Mouse (Mus musculus) skeletal muscle tissue, adult 2 months (tissue): ENCODE data around the gene St6gal1.

Experiments
- DNase-seq: peaks from one replicate; pipeline ENCODE4 v3.0.0-alpha.2; 2012; ENCODE audit warnings: low read depth, low spot score

St6gal1 gene

DNA sequence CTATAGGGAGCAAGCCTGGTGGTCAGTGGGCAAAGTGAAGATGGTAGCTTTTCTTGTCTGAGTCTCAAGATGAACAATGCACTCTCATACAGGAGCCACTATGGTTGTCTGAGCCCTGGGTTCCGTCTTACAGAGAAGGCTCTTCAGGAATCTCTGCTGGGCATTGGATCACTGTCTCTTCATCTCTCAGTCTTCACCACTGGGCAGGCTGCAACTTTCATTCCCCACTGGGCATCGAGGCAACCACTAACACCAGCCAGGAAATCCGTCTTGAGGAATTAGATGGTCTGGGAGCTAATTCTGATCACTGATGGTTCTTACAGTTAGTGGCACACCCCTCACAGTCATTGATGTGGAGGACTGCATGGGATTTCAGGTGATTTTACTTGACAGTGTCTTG, 73.9 kb downstream of the St6gal1 start:
- DNase-seq = no peak

DNA sequence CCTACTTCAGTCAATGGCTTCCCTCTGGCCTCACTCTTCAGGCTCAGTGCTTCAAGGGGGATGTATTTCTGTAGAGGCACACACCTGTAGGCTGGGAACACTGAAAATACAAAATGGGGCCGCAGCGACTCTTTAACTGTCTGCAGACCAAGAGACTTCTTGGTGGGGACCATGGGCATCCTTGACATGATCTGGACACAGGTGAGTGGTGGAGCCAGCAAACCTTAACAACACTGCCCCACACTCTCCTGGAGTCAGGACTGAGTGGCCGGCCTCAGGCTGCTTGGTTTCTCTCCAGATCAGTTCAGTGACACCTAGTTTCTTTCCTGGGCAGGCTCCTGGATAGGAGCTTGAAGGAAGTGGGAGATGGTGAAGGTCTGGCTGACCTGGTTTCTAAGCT, 74.4 kb downstream of the St6gal1 start:
- no peak for DNase-seq

DNA sequence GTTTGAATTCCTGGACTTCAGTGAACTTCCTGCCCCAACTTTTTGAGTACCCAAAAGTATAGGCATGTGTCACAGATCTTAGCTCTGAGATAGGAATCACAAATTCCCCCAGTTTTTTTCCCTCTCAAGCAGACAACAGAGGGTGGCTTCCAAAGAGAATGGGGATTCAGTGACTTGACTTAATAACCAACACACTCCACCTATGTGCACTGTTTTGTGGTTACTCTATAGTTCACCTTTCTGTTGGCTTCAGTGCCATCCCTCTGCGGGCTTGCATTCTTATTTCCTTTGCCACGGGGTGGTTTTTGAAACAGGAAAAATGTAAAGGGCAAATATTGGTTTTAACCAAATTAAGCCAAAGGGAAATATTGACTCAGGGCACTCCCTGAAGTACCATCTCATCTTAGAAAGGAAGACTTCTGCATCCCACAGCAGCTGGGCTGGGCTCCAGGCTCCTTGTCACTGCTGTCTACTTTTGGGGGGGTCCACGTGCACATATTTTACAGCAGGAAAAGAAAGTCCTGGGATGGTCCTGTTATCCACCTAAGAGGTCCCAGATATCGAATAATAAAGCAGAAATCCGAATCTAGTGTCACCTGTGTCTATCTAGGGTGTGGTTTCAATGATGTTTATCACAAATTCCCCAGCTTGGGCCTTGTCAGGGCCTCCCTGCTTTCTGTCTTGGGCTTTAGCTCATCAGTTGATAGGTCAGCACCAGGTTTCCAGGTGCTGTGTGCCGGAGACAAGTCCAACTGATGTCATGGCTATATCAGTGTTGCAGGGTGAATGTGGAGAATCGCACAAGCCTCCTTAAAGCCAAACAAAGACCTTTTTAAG, 75.6 kb downstream of the St6gal1 start:
- DNase-seq = no peak

DNA sequence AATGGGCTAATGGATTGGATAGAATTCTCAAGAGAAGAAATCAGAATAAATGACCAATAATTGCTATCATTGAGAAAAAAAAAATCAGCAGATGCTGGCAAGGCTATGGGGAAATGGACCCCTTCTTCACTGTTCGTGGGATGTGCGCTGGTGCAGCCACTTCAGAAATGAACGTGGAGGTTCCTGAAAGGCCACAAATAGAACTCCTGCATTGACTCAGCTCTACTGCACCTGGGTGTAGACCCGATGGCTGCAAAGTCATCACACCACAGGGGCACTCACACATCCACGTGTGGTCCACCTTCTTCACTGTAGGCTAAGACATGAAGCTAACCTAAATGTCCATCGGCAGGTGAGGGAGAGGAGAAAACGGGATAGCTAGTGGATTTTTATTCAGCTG, 77.2 kb downstream of the St6gal1 start:
- DNase-seq = no peak

DNA sequence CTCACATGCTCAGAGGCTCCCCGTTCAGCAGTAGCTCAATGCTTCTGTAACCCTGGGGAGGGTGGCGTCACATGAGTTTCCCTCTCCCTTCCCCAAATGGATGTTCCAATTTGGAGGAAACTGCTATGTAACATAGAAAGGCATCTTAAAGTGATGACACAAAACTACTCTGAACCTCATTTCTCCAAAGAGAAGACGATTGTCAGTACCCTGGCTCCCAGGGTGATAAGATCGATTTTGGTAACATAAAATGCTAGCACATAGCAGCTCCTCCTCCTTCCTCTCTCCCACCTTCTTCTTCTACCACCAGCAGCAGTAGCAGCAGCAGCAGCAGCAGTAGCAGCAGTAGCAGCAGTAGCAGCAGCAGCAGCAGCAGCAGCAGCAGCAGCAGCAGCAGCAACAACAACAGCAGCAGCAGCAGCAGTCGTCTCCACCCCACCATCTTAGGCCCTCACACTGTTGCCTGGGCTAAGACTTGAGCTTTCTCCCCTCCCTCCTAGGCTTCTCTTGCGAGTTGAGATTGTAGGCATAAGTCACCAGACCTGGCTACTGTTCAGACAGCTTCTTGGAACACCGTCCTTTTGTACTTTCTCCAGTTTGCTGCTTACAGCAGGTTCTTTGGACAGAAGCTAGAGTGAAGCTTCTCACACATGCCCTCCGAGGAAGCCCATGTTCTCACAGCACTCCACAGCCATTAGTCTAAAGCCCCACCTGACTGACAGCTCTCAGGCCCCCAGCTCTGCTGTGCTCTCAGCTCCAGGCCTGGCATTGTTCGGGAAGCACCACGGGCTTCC, 81.5 kb downstream of the St6gal1 start:
- no peak for DNase-seq

DNA sequence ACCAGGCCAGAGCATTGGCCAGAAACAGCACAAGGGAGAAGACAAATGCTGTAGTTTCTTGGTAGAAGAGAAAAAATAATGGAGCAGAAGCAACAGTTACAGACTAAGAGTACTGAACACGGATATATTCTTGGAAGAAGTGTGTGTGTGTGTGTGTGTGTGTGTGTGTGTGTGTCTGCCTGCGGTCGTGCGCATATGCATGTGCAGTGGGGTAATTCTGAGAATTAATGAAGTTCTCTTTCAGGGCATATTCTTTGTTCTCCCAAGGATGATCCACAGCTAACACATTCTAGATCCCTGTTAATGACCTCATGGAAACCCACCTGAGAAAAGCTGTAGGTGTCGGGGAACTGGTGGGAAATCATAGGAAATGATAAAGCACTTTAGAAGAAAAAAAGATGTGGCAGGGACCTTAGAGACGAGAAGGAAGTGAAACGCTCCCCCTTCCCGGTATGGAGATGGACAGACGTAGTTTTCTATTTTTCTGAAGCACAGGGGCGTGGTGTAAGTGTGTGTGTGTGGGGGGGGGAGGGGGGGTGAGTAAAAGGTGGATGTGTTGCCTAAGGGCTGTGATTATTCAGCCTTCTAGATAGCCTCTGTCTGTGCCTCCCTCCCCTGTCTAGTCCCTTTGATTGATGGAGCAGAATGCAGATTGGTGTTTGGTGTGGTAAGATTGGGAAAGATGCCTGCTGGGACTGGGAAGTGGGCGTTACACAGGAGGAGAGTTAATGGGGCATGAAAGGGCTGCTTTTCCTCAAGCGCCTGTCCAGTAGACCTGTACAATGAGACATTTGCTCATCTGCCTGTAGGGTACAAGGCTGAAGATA, 82.8 kb downstream of the St6gal1 start:
- DNase-seq = no peak

DNA sequence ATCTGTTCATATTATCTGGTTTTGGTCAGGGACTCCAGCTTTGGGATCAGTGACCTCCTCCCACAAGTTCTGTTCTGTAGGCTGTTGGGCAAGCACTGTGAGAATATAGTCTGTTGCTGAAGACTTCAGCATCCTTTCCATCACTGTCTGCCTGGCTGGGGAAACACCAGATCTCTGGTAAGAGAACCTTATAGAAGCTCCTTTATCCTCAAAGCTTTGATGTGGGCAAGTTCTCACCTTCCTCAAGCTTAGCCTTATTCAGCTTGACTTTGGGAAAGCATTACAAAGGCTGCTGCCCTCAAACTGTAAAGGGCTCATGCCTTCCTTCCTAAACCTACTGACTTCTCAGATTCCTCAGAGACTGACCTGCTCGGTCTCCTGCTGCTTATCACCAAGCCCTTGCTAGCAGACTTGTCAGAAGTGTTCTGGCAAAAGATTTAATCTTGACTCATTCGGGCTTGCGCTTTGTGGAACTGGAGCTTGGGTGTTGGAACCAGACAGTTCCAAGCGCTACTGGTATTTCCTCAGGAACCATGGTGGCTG, 83.5 kb downstream of the St6gal1 start:
- DNase-seq = no peak

DNA sequence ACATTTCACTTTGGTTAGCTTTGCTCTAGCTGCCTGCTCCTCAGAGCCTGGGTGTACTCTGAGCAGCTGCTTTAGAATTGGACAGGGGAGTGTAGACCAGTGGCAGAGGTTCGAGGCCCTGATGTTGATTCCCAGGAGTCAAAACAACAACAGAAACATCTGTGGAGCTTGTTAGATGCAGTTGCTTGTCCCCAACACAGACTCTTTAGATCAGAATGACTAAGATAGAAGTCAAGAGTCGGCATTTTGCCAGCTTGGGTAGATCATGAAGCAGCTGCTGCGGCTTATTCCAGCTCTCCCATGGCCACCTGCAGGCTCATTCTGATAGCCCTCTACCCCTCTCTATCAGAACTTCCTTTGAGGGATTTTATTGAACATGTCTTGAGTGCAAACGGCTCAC, 84.5 kb downstream of the St6gal1 start:
- DNase-seq = no peak

DNA sequence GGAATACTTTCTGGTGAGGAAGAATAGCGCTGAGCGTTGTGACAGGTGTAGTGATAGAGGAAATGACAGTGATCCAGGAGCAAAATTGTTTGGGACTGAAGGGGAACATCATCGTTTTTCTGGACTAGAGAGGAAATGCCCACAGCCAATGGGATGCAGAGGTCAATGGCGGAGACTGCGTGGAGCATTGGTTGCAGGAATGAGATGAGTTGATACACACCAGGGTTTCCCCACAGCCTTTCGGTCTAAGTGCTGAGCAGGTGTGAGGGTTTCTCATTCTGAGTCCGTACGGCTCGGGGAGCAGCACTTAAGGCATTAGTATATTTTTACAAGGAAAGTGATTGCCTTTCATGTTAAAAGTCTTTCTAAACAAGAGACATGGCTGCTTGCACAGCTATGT, 88.1 kb downstream of the St6gal1 start:
- no peak for DNase-seq

DNA sequence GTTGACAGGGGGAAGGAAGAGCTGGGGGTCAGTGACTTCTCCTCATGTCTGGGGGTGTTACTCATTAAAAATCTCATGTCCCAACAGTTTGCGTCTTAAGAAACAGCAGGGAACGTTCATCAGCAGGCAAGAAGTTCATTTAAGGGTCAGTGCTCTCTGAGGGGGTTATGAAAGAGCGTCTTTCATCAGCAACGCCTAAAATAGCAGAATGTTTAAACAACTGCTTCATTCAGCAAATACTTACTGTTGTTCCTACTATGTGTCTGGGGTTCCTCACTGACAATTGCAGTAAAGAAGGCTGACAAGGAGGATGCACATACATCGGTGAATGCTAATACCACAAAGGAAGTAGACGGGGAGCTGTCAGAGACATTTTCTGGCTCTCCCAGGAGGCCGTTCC, 90.2 kb downstream of the St6gal1 start:
- DNase-seq = peak; percentile 50

DNA sequence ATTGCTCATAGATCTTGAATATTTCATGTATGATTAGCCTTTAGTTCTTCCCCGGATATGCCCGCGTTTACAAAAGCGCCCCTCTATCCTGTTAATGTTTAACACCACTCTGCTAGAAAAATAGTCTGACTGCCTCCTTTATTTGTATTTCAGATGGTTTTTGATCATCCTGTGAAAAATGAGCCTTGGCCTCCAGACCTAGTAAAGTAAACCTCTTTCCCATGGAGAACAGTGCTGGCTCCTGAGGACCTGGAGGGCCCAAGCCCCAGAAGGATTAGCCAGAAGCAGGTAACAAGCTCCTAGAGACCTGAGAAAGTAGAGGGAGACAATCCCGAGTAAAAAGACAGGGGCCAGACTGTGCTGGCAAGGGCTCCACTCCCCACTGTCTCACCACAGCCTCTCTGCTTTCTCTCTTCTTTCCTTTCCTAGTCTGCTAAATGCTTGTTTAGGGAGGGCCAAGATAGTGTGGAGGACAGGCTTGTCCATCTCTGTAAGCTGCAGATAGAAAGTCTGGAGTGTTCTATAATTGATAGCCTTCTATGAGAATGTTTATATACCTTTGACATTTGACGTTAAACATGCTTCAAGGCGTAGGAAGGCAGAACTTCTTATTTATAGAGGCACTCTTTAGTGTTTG, 93.0 kb downstream of the St6gal1 start:
- no peak for DNase-seq

DNA sequence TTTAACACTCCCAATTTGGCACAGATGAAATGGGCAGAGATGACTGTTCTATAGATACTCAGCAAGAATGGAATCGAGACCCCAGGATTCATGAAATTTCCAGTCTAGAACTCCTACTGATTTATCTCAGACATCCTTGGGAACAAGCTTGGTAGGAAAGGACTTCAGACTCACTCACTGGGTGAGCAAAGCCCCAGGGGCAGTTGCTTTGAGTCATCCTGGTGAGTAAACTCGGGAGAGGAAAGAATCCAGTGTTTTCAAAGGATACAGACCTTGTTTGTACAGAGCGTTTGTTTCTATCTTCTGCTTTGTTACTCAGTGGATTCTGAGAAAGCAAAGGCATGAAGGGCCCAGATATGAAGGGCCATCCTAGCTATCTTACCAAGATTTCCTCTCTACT, 95.5 kb downstream of the St6gal1 start:
- no peak for DNase-seq

DNA sequence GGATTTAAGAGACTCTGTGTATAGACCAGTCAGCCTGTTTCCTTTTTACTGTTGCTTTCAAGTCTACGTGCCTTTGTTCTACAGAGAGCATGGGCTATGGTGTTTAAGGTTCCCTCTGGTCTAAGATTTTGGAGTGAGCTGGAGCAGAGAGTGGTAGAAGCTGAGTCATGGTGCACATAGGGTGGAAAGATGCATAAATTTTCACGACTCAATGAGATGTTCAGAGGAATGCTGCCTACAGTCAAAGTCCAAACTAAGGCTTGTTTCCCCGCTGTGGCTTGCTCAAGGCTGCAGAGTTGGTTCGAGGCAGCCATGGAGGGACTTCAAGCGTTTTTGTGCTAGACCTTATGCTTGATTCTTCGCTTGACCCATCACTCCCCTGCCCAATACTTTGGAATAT, 96.0 kb downstream of the St6gal1 start:
- DNase-seq = no peak

DNA sequence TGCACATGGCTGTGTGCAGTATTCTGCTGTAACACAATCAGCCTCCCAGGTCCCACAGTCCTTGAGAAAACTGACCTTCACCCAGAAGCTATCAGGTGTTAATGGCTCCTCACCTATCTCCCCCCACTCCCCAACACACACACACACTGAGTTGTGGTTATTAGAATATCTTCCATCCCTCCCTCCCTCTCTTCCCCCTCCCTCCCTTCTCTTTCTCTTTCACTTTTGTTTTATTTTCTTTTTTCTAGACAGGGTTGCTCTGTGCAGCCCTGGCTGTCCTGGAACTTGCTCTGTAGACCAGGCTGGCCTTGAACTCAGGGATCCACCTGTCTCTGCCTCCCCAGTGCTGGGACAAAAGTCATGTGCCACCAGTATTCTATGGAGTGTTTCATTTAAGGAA, 97.9 kb downstream of the St6gal1 start:
- DNase-seq = no peak

DNA sequence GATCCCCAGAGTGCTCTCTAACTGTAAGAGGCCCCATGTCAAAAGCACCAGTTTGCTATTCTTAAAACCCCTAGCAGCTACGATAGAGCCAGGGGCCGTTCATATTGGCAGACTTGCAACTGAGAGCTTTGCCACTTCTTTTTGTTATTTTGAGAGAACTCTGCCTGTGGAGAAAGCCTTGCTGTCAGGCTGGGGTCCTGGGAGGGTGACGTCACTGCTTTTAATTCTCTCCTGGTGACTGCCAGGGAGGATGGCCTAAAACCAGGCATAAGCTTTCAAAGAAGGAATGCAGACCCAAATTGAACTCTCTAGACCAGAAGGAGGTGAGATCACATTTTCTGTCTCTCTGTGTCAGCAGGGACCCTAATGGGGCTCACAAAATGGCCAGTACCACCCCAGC, 99.4 kb downstream of the St6gal1 start:
- DNase-seq = peak; percentile 21

DNA sequence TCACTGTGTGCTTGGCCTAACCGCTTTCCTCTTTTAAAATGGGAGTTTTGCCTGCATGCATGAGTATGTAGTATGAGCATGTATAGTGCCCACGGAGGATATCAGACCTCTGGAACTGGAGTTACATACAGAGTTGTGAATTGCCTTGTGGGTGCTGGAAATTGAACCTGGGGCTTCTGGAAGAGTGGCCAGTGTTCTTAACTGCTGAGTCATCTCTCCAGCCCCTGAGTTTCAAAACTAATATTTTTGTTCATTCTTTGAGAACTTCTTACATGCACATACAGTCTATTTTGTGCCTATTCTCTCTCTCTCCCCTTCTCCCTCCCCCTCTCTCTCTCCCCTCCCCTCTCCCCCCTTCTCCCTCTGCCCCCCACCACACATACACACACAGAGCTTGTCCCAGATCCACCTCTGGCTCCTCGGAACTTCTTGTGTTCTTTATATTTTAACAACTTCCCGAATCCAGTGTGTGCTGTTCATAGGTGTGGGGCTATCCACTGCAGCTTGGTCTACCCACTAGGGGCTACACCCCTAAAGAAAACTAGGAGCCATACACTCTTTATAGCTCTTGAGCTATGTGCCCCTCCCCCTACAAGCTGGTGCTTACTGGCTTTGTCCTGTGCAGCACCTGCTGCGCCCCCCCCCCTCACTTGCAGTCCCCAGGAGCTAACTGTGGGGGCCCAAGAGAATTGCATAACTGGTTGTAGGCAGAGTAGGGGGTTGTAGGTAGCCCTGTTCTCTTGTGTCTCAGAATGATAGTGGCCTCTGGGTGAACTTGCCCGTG, 100.5 kb downstream of the St6gal1 start:
- DNase-seq = no peak

DNA sequence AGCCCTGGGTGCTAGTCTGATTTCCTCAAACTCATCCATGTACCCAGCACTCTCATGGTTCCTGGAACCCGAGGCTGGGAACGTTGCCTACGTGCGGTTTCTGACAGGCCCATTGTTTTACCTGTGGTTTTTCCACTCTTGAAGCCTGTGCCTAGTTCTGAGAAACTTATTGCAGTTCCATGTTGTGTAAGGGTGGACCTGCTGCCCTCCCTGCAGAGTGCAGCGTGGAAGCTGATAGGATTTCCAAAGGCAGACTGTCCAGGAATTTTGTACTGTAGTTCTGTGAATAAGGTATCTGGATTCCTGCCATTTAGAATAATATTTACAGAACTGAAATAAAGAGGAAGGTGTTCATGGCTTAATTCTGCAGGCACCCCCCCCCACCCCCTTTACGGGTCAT, 102.1 kb downstream of the St6gal1 start:
- no peak for DNase-seq

DNA sequence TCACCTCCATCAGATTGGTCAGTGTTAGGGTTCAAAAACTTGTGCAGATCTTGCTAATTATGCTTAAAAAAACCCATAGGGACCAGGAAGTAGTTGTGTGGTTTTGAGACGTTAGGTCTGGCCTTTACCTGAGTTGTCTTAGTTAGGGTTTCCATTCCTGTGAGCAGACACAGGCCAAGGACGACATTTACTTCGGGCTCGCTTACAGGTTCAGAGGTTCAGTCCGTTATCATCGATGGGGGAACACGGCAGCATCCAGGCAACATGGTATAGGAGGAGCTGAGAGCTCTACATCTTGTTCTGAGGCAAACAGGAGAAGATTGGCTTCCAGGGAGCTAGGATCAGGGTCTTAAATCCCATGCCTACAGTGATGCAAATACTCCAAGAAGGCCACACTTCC, 102.7 kb downstream of the St6gal1 start:
- DNase-seq = no peak

DNA sequence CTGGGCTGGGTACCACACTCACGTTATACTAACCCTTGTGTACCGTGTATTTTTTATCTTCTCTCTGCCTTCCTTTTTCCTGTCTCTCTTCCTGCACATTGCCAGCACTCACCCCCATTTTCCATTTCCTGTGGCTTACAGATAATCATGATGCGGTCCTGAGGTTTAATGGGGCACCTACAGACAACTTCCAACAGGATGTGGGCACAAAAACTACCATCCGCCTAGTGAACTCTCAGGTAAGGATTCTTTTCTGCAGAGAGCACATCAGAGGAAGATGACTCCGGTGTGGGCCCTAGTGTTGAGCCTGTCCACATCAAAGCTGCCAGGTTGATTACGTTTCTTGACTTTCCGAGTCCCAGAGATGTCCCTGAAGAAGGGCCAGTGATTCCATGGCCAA, 103.7 kb downstream of the St6gal1 start:
- no peak for DNase-seq

DNA sequence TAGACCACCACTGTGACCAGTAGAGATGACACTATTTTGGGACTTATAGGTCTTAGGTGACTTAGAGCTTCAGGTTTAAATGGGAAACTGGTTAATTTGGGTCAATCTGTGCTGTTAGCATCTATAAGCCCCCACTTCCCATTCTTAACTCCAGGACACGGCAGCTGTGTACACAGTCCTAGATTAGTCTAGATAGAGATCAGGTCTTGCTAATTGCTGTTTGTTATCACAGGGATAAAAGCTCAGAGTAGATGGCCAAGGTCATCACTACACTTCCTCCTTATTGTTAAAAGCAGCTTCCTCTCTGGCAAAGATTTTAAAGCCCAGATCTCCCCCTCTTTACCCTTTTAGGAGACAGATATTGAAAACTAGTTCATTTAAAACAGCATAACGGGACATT, 107.6 kb downstream of the St6gal1 start:
- no peak for DNase-seq

DNA sequence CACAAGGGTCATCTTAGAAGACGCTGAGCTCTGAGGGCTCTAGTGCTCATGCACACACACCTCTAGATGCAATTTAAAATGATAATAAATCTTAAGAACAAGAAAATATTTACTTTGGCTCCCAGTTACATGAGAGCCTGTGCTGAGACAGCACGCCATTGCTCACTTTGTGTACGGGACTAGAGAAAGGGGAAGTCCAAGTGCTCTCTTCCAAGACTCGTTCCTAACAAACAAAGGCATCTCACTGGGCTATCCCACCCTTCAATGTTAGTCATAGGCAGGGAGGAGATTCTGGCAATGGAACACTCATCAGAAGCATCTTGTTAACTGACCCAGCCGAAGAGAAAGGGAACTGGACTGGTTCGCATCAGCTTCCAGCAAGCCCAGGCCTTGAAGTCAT, 108.1 kb downstream of the St6gal1 start:
- peak; percentile 29 for DNase-seq
